Mouse (Mus musculus) CH12.LX (cell line): ENCODE measurements around the gene Spink4.

Experiments used
- BHLHE40 ChIP-seq: IDR thresholded peaks from 2 replicates; pipeline ENCODE4 v1.6.1; 2011; ENCODE audit warnings: mild to moderate bottlenecking, low read depth, low read length, improper control_type of control experiment
- CHD2 ChIP-seq: IDR thresholded peaks from 2 replicates; pipeline ENCODE4 v1.6.1; 2011; ENCODE audit warnings: low read length, improper control_type of control experiment
- EP300 ChIP-seq: IDR thresholded peaks from 2 replicates; pipeline ENCODE4 v1.6.1; 2011; ENCODE audit warnings: low read length, improper control_type of control experiment
- JUN ChIP-seq: IDR thresholded peaks from 2 replicates; pipeline ENCODE4 v1.6.1; 2011; ENCODE audit warnings: low read depth, mild to moderate bottlenecking, low read length, improper control_type of control experiment, moderate library complexity; ENCODE audit not compliant: insufficient read depth
- MAFK ChIP-seq: IDR thresholded peaks from 2 replicates; pipeline ENCODE4 v1.6.1; 2011; ENCODE audit warnings: low read length, improper control_type of control experiment; ENCODE audit not compliant: insufficient replicate concordance
- MAX ChIP-seq: IDR thresholded peaks from 2 replicates; pipeline ENCODE4 v1.6.1; 2011; ENCODE audit warnings: low read length, improper control_type of control experiment
- MYC ChIP-seq: IDR thresholded peaks from 2 replicates; pipeline ENCODE4 v1.6.1; 2011; ENCODE audit warnings: low read depth, mild to moderate bottlenecking, improper control_type of control experiment, low read length
- POLR2A ChIP-seq: IDR thresholded peaks from 2 replicates; pipeline ENCODE4 v1.6.1; 2011; ENCODE audit warnings: low read depth, mild to moderate bottlenecking, improper control_type of control experiment, low read length
- POLR2AphosphoS2 ChIP-seq: IDR thresholded peaks from 2 replicates; pipeline ENCODE4 v1.6.1; 2011; ENCODE audit warnings: low read depth, low read length, improper control_type of control experiment
- SMC3 ChIP-seq: IDR thresholded peaks from 2 replicates; pipeline ENCODE4 v1.6.1; 2011; ENCODE audit warnings: low read depth, low read length, improper control_type of control experiment
- UBTF ChIP-seq: IDR thresholded peaks from 2 replicates; pipeline ENCODE4 v1.6.1; 2012; ENCODE audit warnings: low read depth, mild to moderate bottlenecking, inconsistent platforms, low read length, improper control_type of control experiment, moderate library complexity
- USF1 ChIP-seq: IDR thresholded peaks from 2 replicates; pipeline ENCODE4 v1.6.1; 2014; ENCODE audit warnings: low read depth, mild to moderate bottlenecking, inconsistent platforms, low read length, improper control_type of control experiment
- ZC3H11A ChIP-seq: IDR thresholded peaks from 2 replicates; pipeline ENCODE4 v1.6.1; 2012; ENCODE audit warnings: low read depth, mild to moderate bottlenecking, inconsistent platforms, low read length, improper control_type of control experiment

DNA sequence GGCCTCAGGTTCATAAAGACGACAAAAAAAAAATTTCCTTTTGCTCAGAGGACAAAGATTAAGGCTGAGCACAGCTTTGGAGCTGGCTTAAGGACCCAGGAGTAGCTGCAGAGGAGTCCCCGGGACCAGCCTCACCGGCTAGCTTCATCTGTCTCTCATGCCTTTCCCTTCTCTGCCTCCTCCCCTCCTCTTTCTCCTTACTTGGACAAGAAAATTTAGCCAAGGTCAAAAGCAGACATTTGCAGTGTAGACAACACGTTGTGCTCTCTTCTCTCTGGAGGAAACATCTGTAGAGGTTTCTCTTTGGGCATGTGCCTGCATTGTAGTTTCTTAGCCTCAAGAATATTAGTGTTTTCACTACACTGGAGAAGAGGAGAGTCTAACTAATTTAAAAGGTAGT, 34.0 kb upstream of the Spink4 start:
- TF ChIP-seq POLR2A (no peak), SMC3 (no peak), EP300 (no peak), USF1 (no peak), UBTF (no peak), JUN (no peak), MAFK (no peak), CHD2 (no peak), MYC (no peak), POLR2AphosphoS2 (no peak), BHLHE40 (no peak), ZC3H11A (no peak), MAX (no peak)
